Mouse (Mus musculus) intestine, embryonic 15.5 days (tissue): ENCODE data around the gene Asxl2. TPM values are rescaled to one million over a fixed set of nuclear protein-coding genes. Genes with fewer than 3 reads are reported as not detected.

Experiments
- ATAC-seq: fragments of 200-750 bp; cut with Nextera tagmentation; 2 replicates; pipeline ENCODE4 v1.8.0; 2017; ENCODE audit warnings: moderate TSS enrichment, moderate library complexity
- H3K27ac ChIP-seq: fragments of 300-500 bp; sonication (generic); 2 replicates; pipeline ENCODE4 v1.5.1; 2015; ENCODE audit warnings: mild to moderate bottlenecking, inconsistent platforms
- H3K27me3 ChIP-seq: fragments of 300-500 bp; sonication (generic); replicated peaks from 2 replicates; pipeline ENCODE4 v1.6.1; 2015; ENCODE audit warnings: inconsistent platforms
- H3K36me3 ChIP-seq: fragments of 300-500 bp; sonication (generic); 2 replicates; pipeline ENCODE4 v1.6.1; 2015; ENCODE audit warnings: inconsistent platforms
- H3K4me1 ChIP-seq: fragments of 300-500 bp; sonication (generic); replicated peaks from 2 replicates; pipeline ENCODE4 v1.6.1; 2015; ENCODE audit warnings: inconsistent platforms
- H3K4me2 ChIP-seq: fragments of 300-500 bp; sonication (generic); replicated peaks from 2 replicates; pipeline ENCODE4 v1.6.1; 2015; ENCODE audit warnings: mild to moderate bottlenecking, inconsistent platforms
- H3K4me3 ChIP-seq: fragments of 300-500 bp; sonication (generic); replicated peaks from 2 replicates; pipeline ENCODE4 v1.5.1; 2015; ENCODE audit warnings: inconsistent platforms
- H3K9ac ChIP-seq: fragments of 300-500 bp; sonication (generic); 2 replicates; pipeline ENCODE4 v1.6.1; 2015; ENCODE audit warnings: inconsistent platforms
- H3K9me3 ChIP-seq: fragments of 300-500 bp; sonication (generic); 2 replicates; pipeline ENCODE4 v1.6.1; 2016; ENCODE audit warnings: inconsistent platforms
- WGBS: fragments of 180-500 bp; shearing (Covaris S2); methylation state at CpG from one replicate; pipeline ENCODE4 v1.1.7; 2015; 5-methylcytosine and 5-hydroxymethylcytosine counted together
- polyA plus RNA-seq: library from polyadenylated mRNA; unstranded; fragments of >200 nt; fragmentation: Nextera tagmentation; extraction: Ambion mirVana; gene quantifications from 2 replicates; pipeline ENCODE4 v1.2.1, GENCODE M21; 2015

Asxl2 gene
- polyA plus RNA-seq = 18.6 and 18.9 TPM in 2 replicates

GRCm38 (mm10) chr12:3426530-3427034 lies at the start of gene Asxl2:
Gene Asxl2 (plus strand): TSS chr12:3426857.
- Histone ChIP-seq H3K4me1 (peaks cover 5% of the 10 kb centered on the region; the same call in 1 of the 2 replicates), H3K27me3 (no peaks in the 10 kb centered on the region), H3K9me3 (no peaks in the 10 kb centered on the region), H3K9ac (peak within 1 kb of the TSS; percentile 83), H3K27ac (peak within 1 kb of the TSS; percentile 97), H3K4me2 (peak within 1 kb of the TSS; percentile 61), H3K4me3 (peak within 1 kb of the TSS; percentile 68), H3K36me3 (peaks cover 4% of the 10 kb centered on the region; the same call in 1 of the 2 replicates)
- ATAC-seq = peak; percentile 94
- WGBS = under 1% methylated on average over 53 of the region's 53 CpGs

DNA sequence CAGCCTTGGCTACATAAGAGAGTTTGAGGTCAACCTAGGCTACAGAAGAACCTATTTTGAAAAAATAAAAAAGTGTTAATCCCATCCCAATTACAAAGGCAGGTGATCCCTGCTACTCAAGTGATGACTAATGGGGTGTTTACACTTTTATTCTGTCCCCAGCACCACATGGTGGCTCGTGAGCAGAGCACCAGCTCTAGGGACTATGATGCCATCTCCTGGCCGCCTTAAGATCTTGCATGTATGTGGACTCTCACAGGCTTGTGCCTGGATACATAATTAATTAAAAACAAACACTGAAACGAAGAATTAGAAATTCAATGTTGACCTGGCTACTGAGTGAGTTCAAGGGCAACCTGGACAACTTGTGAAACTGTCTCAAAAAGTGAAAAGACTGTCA lies 49.5 kb upstream of the Asxl2 start:
- Histone ChIP-seq H3K4me3 (no peak overlapping the region), H3K9me3 (no peaks in the 10 kb centered on the region), H3K36me3 (no peaks in the 10 kb centered on the region), H3K27me3 (no peaks in the 10 kb centered on the region), H3K9ac (no peak overlapping the region), H3K27ac (no peak overlapping the region), H3K4me1 (no peaks in the 10 kb centered on the region), H3K4me2 (no peak overlapping the region)
- ATAC-seq = no peak
- 27% methylated on average over 3 of the region's 3 CpGs for WGBS

DNA sequence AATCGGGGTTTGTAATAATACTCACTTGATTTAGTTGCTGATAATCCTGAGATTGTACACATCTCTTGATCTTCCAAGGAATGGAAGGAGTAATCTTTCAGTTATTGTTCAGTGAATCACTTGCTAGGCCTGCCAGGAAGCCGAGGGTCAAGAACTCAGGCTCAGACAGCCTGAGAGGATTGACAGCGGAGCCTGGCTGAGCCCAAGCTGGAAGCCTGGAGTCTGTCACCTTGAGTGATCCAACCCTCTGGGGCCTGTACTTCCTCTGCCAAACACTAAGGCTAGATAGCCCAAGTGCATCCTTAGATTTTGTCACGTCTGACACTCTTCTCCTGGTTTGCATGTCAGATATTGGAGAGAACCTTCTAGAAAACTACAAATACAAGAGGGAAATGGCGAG lies 48.9 kb upstream of the Asxl2 start:
- H3K9me3 ChIP-seq = no peaks in the 10 kb centered on the region
- no peak overlapping the region for H3K4me3 ChIP-seq
- H3K27ac ChIP-seq = no peak overlapping the region
- no peak for ATAC-seq
- H3K27me3 ChIP-seq = no peaks in the 10 kb centered on the region
- H3K4me1 ChIP-seq = no peaks in the 10 kb centered on the region
- no peak overlapping the region for H3K9ac ChIP-seq
- H3K4me2 ChIP-seq = no peak overlapping the region
- WGBS = 69% methylated on average over 5 of the region's 5 CpGs
- H3K36me3 ChIP-seq = no peaks in the 10 kb centered on the region

- H3K9me3 ChIP-seq = no peaks in the 10 kb centered on the region
- no peak overlapping the region for H3K4me2 ChIP-seq
- 50% methylated on average over 1 of the region's 1 CpGs for WGBS
- H3K27ac ChIP-seq = no peak overlapping the region
- no peak overlapping the region for H3K4me3 ChIP-seq
- H3K4me1 ChIP-seq = no peaks in the 10 kb centered on the region
- no peak overlapping the region for H3K9ac ChIP-seq
- no peaks in the 10 kb centered on the region for H3K27me3 ChIP-seq
- ATAC-seq = no peak
- no peaks in the 10 kb centered on the region for H3K36me3 ChIP-seq
Measured at GRCm38 (mm10) chr12:3384860-3385259, 41.8 kb upstream of the Asxl2 start.

DNA sequence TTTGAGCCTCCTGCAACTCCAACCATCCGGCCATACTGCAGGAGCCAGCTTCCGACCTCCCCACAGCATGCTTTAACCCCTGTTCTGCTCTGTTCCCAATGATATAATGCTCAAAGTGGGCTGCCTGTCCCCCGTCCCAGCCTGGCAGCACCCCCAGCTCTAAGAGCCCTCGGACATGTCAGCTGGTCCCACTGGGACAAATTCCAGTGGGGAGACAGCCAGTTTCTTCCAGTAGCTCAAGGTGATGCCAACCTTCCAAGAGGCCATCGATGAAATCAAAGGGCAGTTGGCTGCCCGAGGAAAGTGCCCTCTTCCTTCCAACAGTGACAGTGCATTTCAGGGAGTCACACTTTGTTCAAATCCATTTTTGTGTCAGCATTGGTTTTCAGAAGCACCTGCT lies 41.4 kb upstream of the Asxl2 start:
- ATAC-seq = no peak
- 81% methylated on average over 6 of the region's 6 CpGs for WGBS
- H3K4me2 ChIP-seq = no peak overlapping the region
- no peaks in the 10 kb centered on the region for H3K9me3 ChIP-seq
- no peak overlapping the region for H3K4me3 ChIP-seq
- H3K4me1 ChIP-seq = no peaks in the 10 kb centered on the region
- H3K9ac ChIP-seq = no peak overlapping the region
- no peaks in the 10 kb centered on the region for H3K36me3 ChIP-seq
- H3K27me3 ChIP-seq = no peaks in the 10 kb centered on the region
- no peak overlapping the region for H3K27ac ChIP-seq

GRCm38 (mm10) chr12:3385940-3386339 lies 40.7 kb upstream of the Asxl2 start:
- Histone ChIP-seq H3K27me3 (no peaks in the 10 kb centered on the region), H3K4me2 (no peak overlapping the region), H3K27ac (no peak overlapping the region), H3K9me3 (no peaks in the 10 kb centered on the region), H3K4me1 (no peaks in the 10 kb centered on the region), H3K36me3 (no peaks in the 10 kb centered on the region), H3K9ac (no peak overlapping the region), H3K4me3 (no peak overlapping the region)
- WGBS = 79% methylated on average over 10 of the region's 10 CpGs
- ATAC-seq = no peak

DNA sequence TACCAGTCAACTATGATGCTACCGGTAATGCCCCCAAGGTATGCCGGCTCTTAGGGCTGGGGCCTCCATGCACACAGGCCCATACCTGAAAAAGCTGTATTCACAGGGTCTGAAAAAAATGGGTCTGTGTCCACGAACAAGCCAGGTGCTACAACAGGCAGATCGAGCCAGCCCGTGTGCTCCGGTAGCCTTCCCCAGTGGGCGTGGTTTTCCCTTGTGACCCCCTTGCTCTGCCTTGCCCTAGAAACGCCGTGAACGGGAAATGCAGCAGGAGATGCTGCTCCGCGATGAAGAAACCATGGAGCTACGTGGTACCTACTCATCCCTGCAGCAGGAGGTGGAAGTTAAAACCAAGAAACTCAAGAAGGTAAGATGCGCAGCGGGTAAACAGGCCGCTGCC lies 38.8 kb upstream of the Asxl2 start:
- H3K9me3 ChIP-seq = no peaks in the 10 kb centered on the region
- no peak overlapping the region for H3K4me3 ChIP-seq
- H3K4me2 ChIP-seq = no peak overlapping the region
- 93% methylated on average over 16 of the region's 16 CpGs for WGBS
- no peaks in the 10 kb centered on the region for H3K4me1 ChIP-seq
- no peaks in the 10 kb centered on the region for H3K27me3 ChIP-seq
- H3K36me3 ChIP-seq = no peaks in the 10 kb centered on the region
- H3K9ac ChIP-seq = no peak overlapping the region
- no peak for ATAC-seq
- H3K27ac ChIP-seq = no peak overlapping the region

- Histone ChIP-seq H3K9me3 (no peaks in the 10 kb centered on the region), H3K4me2 (no peak overlapping the region), H3K36me3 (no peaks in the 10 kb centered on the region), H3K27me3 (no peaks in the 10 kb centered on the region), H3K4me1 (no peaks in the 10 kb centered on the region), H3K27ac (no peak overlapping the region), H3K9ac (no peak overlapping the region), H3K4me3 (no peak overlapping the region)
- 0 out of 2 replicates have a peak, but pooled peaks have one; percentile 32 for ATAC-seq
- WGBS = 94% methylated on average over 12 of the region's 12 CpGs
Measured at GRCm38 (mm10) chr12:3389394-3389793, 37.3 kb upstream of the Asxl2 start.

DNA sequence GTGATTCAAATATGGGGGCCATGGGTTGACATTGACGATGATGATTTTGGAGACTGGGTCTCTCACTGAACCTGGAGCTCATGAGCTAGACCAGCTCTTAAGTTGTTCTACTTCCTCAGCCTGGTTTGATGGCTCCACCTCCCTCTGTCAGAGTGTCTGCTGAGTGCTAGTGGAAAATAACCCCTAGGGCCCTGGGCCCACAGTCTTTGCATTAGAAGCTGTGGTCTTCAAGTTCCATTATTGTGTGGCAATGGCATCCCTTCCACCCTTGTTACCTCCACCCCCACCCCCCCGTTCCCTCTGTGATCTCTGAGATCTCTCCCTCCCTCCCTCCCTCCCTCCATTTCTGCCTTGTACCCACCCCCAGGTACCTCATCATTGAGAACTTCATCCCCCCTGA lies 36.6 kb upstream of the Asxl2 start:
- WGBS = 100% methylated on average over 2 of the region's 2 CpGs
- Histone ChIP-seq H3K9me3 (no peaks in the 10 kb centered on the region), H3K36me3 (no peaks in the 10 kb centered on the region), H3K27me3 (no peaks in the 10 kb centered on the region), H3K27ac (no peak overlapping the region), H3K4me2 (no peak overlapping the region), H3K9ac (no peak overlapping the region), H3K4me1 (no peaks in the 10 kb centered on the region), H3K4me3 (no peak overlapping the region)
- no peak for ATAC-seq

GRCm38 (mm10) chr12:3390577-3391262 lies 35.9 kb upstream of the Asxl2 start:
- no peaks in the 10 kb centered on the region for H3K27me3 ChIP-seq
- 34% methylated on average over 12 of the region's 12 CpGs for WGBS
- no peaks in the 10 kb centered on the region for H3K9me3 ChIP-seq
- no peaks in the 10 kb centered on the region for H3K36me3 ChIP-seq
- no peaks in the 10 kb centered on the region for H3K4me1 ChIP-seq
- no peak overlapping the region for H3K4me3 ChIP-seq
- no peak overlapping the region for H3K27ac ChIP-seq
- H3K9ac ChIP-seq = no peak overlapping the region
- H3K4me2 ChIP-seq = no peak overlapping the region
- ATAC-seq = peak; percentile 82

GRCm38 (mm10) chr12:3391276-3391675 lies 35.4 kb upstream of the Asxl2 start:
- no peaks in the 10 kb centered on the region for H3K36me3 ChIP-seq
- no peak overlapping the region for H3K27ac ChIP-seq
- H3K4me1 ChIP-seq = no peaks in the 10 kb centered on the region
- ATAC-seq = no peak
- WGBS = 79% methylated on average over 1 of the region's 1 CpGs
- H3K27me3 ChIP-seq = no peaks in the 10 kb centered on the region
- no peak overlapping the region for H3K4me2 ChIP-seq
- H3K9ac ChIP-seq = no peak overlapping the region
- H3K4me3 ChIP-seq = no peak overlapping the region
- H3K9me3 ChIP-seq = no peaks in the 10 kb centered on the region

- Histone ChIP-seq H3K4me3 (no peak overlapping the region), H3K27ac (no peak overlapping the region), H3K4me2 (no peak overlapping the region), H3K4me1 (no peaks in the 10 kb centered on the region), H3K36me3 (no peaks in the 10 kb centered on the region), H3K9ac (no peak overlapping the region), H3K9me3 (no peaks in the 10 kb centered on the region), H3K27me3 (no peaks in the 10 kb centered on the region)
- WGBS = 78% methylated on average over 4 of the region's 4 CpGs
- no peak for ATAC-seq
Measured at GRCm38 (mm10) chr12:3393140-3393539, 33.5 kb upstream of the Asxl2 start.

DNA sequence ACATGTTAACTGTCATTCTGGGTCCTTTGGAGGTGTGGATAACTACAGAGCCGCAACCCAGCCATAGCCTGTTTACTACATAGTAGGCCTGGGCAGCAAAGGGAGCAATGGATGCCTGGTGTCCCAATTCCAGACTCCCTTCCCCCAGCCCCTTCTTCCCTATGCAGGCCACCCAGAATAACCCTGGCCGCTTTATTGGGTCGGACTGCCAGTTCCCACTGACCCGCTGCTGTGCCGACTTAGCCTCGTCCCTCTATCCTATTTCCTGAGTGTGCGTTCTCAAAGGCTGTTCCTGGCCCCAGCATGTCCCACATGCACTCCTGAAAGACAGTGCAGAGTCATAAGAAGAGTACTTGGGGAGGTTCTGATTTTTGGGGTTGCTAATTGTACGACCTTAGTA lies 29.7 kb upstream of the Asxl2 start:
- H3K36me3 ChIP-seq = no peaks in the 10 kb centered on the region
- no peaks in the 10 kb centered on the region for H3K9me3 ChIP-seq
- H3K4me2 ChIP-seq = no peak overlapping the region
- no peak overlapping the region for H3K4me3 ChIP-seq
- H3K27me3 ChIP-seq = no peaks in the 10 kb centered on the region
- no peak for ATAC-seq
- no peaks in the 10 kb centered on the region for H3K4me1 ChIP-seq
- H3K27ac ChIP-seq = no peak overlapping the region
- WGBS = 92% methylated on average over 8 of the region's 8 CpGs
- no peak overlapping the region for H3K9ac ChIP-seq
